Mouse (Mus musculus): ENCODE measurements at regions not wholly inside any gene's neighbourhood (a gene's known extent, or its start where the extent isn't known, plus 50 kb on each side); places are given as distances from the start of the nearest gene placed in this dataset.

GRCm38 (mm10) chr13:99641386-99642165 lies 125.2 kb upstream of the Map1b start:
- H3K4me3 ChIP-seq (ENCODE audit: control insufficient read depth in 1 of 2, insufficient read depth in 1 of 2, low read depth in 2 of 2, low read length in 2 of 2): no peak overlapping the region
- no peaks in the 10 kb centered on the region for H3K27me3 ChIP-seq (ENCODE audit: control insufficient read depth in 1 of 2, insufficient read depth in 2 of 2, low read length in 2 of 2)
- H3K9me3 ChIP-seq (replicated peaks; ENCODE audit: insufficient read depth, low read length): no peaks in the 10 kb centered on the region
- TF ChIP-seq E2F4 (IDR thresholded peaks at IDR 0.05; ENCODE audit: borderline replicate concordance, low read depth, low read length) (no peak), SMC3 (IDR thresholded peaks at IDR 0.05; ENCODE audit: low read depth, low read length) (no peak)
- H3K4me1 ChIP-seq (ENCODE audit: control insufficient read depth in 1 of 2, insufficient read depth in 2 of 2, low read length in 2 of 2): no peaks in the 10 kb centered on the region
- no peaks in the 10 kb centered on the region for H3K79me2 ChIP-seq (ENCODE audit: control insufficient read depth, insufficient read depth, low read length, poor library complexity)
- H3K27ac ChIP-seq (ENCODE audit: control insufficient read depth, low read depth, low read length): no peak overlapping the region
- H3K9ac ChIP-seq (ENCODE audit: control insufficient read depth, low read depth, low read length, poor library complexity, severe bottlenecking): no peak overlapping the region
- DNase-seq (ENCODE audit: low read depth, low spot score): no peak
- H3K36me3 ChIP-seq (ENCODE audit: control insufficient read depth in 1 of 2, insufficient read depth in 2 of 2, low read length in 2 of 2): no peaks in the 10 kb centered on the region

GRCm38 (mm10) chr13:99632706-99633105 lies 116.4 kb upstream of the Map1b start:
- H3K4me3 ChIP-seq (ENCODE audit: control insufficient read depth in 1 of 2, insufficient read depth in 1 of 2, low read depth in 2 of 2, low read length in 2 of 2): no peak overlapping the region
- no peak for DNase-seq (ENCODE audit: low read depth, low spot score)
- no peaks in the 10 kb centered on the region for H3K4me1 ChIP-seq (ENCODE audit: control insufficient read depth in 1 of 2, insufficient read depth in 2 of 2, low read length in 2 of 2)
- no peak overlapping the region for H3K27ac ChIP-seq (ENCODE audit: control insufficient read depth, low read depth, low read length)
- H3K27me3 ChIP-seq (ENCODE audit: control insufficient read depth in 1 of 2, insufficient read depth in 2 of 2, low read length in 2 of 2): no peaks in the 10 kb centered on the region
- no peaks in the 10 kb centered on the region for H3K79me2 ChIP-seq (ENCODE audit: control insufficient read depth, insufficient read depth, low read length, poor library complexity)
- H3K9me3 ChIP-seq (replicated peaks; ENCODE audit: insufficient read depth, low read length): no peaks in the 10 kb centered on the region; the same call in 1 of the 2 replicates
- no peak overlapping the region for H3K9ac ChIP-seq (ENCODE audit: control insufficient read depth, low read depth, low read length, poor library complexity, severe bottlenecking)
- TF ChIP-seq ZMIZ1 (IDR thresholded peaks at IDR 0.05; ENCODE audit: low read depth, low read length) (no peak), MEF2A (IDR thresholded peaks at IDR 0.05; ENCODE audit: extremely low read depth, insufficient replicate concordance, low read depth, low read length, poor library complexity, severe bottlenecking) (no peak), POLR2AphosphoS5 (IDR thresholded peaks at IDR 0.05; ENCODE audit: borderline replicate concordance, low read depth, low read length) (no peak), TCF12 (IDR thresholded peaks at IDR 0.05; ENCODE audit: low read depth, low read length) (no peak), MYC (IDR thresholded peaks at IDR 0.05; ENCODE audit: low read depth, low read length) (no peak), ETS1 (IDR thresholded peaks at IDR 0.05; ENCODE audit: low read depth, low read length) (no peak), USF2 (IDR thresholded peaks at IDR 0.05; ENCODE audit: borderline replicate concordance in 1 of 2, insufficient read depth in 1 of 2, low read depth in 1 of 2, low read length in 2 of 2) (no peak), MAZ (IDR thresholded peaks at IDR 0.05; ENCODE audit: low read depth, low read length) (no peak), NRF1 (IDR thresholded peaks at IDR 0.05; ENCODE audit: insufficient read depth, low read depth, low read length, poor library complexity, severe bottlenecking) (no peak), RCOR1 (IDR thresholded peaks at IDR 0.05; ENCODE audit: low read depth, low read length) (no peak), GATA1 (IDR thresholded peaks at IDR 0.05; ENCODE audit: low read depth, low read length) (no peak), JUND (IDR thresholded peaks at IDR 0.05; ENCODE audit: low read depth, low read length) (no peak), CHD2 (IDR thresholded peaks at IDR 0.05; ENCODE audit: low read length) (no peak), E2F4 (IDR thresholded peaks at IDR 0.05; ENCODE audit: borderline replicate concordance, low read depth, low read length) (no peak), MYB (IDR thresholded peaks at IDR 0.05; ENCODE audit: low read depth, low read length) (no peak), MAFK (IDR thresholded peaks at IDR 0.05; ENCODE audit: borderline replicate concordance, low read depth, low read length) (no peak)
- no peaks in the 10 kb centered on the region for H3K36me3 ChIP-seq (ENCODE audit: control insufficient read depth in 1 of 2, insufficient read depth in 2 of 2, low read length in 2 of 2)
